Mouse (Mus musculus): Measurements from ENCODE around the gene Aak1.
A peak's percentile ranks its signal among the peaks of the same experiment; 100 is the strongest.
"Not testable (repeated sequence)": the region's sequence is repeated elsewhere in the genome, so short reads cannot be mapped to it uniquely, and the experiment has no call there.

The Aak1 gene

DNA sequence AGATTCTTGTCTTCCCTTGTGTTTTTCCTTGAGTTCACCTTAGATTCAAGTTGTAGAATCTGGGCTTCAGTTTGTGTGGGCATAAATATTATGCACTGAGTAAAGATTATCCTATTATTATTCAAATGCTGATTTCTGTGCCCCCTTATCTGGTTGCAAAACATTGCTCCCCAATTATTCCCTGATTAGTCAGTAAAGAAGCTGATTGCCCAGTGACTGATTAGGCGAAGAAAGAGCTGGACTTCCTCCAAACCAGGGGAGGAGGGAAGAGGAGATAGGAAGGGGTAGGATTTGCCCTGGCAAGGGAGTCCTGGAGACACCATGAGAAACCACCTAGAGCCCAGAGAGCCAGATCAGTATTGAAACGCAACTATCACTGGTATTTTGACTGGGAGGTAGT, 154.8 kb downstream of the Aak1 start:
- DNase-seq (ENCODE audit: extremely low read depth, insufficient read length, low spot score): no peak

DNA sequence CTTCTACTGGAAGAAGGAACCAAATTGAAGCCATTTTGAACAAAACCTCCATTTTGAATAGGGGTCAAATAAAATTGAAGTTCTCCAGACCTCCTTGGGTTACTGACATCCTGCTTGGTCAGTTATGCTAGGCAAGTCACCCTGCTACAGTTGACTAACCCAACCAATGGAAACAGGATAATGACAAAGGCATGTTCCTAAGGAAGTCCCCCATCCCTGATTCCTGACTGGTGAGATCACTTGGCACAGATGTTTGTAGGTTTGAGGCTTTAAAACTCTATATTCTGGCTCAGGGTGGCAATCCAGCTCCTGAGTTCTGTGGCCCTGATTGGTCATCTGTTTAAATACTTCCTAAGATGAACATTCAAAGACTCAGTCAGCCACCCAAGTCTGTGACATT, 156.3 kb downstream of the Aak1 start:
- peak; percentile 74 for DNase-seq (ENCODE audit: extremely low read depth, insufficient read length, low spot score)

DNA sequence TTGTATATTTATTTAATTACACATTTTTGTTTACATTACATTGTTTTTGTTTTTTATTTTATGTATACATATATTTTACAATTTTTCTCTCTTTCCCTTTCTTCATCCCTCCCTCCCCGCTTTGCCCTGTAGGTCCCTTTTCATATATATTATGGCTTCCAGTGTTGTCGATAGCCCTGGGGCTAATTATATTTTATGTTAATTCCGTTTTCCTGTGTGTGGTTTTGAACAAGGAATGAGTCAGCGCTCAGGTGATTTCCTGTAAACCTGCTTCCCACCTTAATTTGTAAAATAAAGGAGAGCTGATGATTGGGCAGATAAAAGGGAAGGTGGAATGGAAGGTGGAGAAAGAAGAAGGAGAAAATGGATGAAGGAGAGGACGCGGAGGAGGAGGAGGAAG, 159.6 kb downstream of the Aak1 start, which contains the start of gene Nfu1:
TSS of gene Nfu1 (plus strand) at position 350 of the 400 bp plus-strand sequence.
- DNase-seq (ENCODE audit: extremely low read depth, insufficient read length, low spot score): no peak

DNA sequence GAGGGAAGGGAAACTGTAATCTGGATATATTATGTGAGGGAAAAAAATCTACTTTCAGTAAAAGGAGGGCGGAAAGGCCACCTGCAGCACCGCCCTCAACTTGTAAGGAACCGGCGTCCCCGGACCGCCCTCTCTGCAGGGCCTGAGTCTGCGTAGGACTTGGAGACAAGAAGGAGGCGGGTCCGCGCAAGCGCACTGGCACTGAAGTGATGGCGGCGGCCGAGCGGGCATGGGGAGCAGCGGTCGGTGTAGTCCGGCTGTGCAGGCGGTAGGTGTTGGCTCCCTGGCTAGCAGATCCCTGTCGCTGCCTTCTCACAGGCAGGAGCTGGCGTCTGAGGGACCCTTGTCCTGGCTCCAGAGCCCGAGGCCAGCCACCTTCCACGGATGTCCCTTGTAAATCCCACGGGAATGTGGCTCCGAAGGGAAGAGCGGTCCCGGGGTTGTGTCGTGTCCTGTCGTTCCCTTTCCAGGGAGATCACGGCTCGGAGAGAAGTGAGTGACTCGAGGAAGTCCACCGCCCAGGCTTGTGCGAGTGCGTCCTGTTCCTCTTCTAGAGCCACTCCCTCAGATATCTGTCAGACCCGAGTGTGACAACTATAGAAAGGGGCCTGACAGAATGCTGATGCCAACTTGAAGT, 160.5 kb downstream of the Aak1 start:
- peak; percentile 89 for DNase-seq (ENCODE audit: extremely low read depth, insufficient read length, low spot score)

DNA sequence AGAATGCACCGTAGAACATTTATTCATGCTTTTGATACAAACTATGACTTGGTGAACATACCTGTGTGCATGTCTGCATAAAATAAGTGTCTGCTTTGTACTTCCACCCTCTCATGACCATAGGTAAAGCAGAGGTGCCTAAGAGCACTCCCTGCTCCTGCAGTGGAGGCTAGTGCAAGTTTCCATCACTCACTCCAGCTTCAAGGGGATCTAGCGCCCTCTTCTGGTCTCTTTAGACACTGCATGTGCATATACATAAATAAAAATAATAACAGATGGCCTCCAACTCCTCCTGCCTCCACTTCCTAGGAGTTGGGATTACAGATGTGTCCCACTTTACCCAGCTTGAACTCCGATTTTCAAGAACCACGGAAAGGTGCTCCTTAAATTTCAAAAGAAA, 167.6 kb downstream of the Aak1 start:
- no peak for DNase-seq (ENCODE audit: extremely low read depth, insufficient read length, low spot score)

DNA sequence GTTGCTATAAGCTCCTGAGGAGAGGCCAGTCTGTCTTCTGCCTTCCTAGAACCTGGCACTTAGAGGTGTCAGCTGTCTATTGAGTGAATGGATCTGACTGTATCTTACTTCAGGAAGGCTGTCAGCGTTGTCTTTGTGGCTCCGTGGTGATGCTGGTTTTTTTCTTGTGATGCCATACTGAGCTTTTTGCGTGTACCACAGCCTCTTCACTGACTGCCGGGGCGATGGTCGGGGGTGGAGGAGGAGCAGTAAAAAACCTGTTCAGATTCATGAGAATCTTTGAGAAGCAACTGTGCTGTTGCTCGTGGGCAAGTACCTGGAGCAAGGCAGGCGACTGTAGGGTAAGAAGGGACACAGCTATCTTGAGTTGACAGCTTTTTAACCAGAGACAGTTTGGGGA, 169.6 kb downstream of the Aak1 start:
- DNase-seq (ENCODE audit: extremely low read depth, insufficient read length, low spot score): no peak

DNA sequence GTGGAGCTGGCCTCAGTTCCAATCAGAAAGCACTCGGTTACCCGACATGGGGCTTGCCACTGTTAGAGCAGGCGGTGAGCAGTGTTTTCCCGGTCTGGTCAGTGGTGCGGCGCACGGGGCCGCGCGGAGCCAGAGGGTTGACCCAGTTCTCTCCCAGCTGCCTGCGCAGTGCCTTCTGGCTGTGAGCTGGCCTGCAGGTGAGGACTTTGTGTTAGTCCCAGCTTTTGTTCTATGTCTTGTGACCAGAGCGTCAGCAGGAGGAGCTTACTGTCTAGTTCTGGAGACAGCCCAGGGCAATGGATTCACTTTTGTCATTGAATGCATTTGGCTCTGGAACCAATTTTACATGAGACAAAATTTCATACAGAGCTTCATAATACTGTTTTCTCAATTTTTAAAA, 172.5 kb downstream of the Aak1 start:
- no peak for DNase-seq (ENCODE audit: extremely low read depth, insufficient read length, low spot score)

DNA sequence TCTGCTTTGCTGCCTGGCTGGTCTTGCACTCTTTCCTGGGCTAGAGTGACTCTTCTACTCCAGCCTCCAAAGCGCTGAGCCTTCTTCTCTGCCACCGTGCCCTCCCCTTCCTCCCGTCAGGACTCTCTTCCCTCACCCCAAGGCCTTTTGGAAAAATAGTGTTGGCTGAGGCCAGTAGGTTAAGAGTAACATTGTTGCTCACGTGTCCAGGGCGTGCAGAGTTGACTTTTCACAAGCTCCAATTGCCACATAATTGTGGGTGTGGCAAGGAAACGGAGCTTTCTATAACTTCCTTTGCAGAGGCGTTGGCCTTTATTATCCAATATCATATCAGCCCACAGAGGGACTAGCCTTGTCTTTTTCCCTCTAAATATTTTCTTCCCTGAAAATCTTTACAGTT, 177.7 kb downstream of the Aak1 start:
- no peak for DNase-seq (ENCODE audit: extremely low read depth, insufficient read length, low spot score)

DNA sequence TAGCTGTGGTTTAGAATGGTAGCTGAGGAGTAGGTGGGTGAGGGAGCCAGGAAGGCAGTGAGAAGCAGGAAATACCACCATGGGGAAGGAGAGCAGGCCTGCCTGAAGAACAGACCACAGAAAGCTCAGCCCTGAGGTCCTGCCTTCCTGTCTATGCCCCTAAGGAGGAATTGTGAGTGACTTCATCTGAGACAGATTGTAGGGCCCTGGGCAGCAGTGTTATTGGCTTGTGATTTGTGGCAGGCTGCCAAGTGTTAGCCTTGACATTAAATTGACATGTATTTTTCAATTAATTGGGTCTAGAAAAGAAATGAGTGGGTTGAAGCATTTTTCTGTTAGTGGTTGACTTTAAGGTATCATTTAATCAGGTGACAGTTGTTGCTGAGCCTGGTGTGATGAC, 179.6 kb downstream of the Aak1 start:
- no peak for DNase-seq (ENCODE audit: extremely low read depth, insufficient read length, low spot score)

DNA sequence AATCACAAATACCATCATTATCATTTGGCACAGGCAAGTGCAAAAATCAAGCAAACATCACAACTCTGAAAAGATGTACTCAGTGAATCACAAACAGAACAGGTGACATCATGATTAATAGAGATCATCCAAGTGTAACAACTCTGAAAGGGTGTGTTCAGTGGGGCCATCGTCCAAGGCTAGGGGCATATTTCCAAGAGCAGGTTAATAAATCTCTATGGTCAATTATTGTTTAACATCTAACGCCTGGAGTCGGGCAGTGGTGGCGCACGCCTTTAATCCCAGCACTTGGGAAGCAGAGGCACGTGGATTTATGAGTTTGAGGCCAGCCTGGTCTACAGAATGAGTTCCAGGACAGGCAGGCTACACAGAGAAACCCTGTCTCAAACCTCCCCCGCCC, 182.0 kb downstream of the Aak1 start:
- DNase-seq (ENCODE audit: extremely low read depth, insufficient read length, low spot score): not testable (repeated sequence)

DNA sequence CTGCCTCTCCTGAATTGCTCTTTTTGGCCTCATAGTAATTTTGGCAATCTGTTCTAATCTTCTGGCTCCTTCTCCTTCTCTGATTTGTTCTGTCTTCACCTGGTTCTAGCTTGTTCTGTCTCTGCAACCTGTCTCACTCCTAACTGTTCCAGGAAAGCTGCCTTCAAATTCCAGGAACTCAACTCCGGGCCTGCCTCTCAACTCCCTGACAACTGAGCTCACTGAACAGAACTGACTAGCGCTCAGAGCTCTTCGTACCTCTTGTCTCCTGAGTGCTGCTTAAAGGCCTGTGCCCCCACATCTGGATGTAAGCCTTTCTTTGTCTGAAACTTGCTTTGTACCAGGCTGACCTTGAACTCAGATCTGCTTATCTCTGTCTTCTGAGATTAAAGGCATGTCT, 183.1 kb downstream of the Aak1 start:
- no peak for DNase-seq (ENCODE audit: extremely low read depth, insufficient read length, low spot score)

DNA sequence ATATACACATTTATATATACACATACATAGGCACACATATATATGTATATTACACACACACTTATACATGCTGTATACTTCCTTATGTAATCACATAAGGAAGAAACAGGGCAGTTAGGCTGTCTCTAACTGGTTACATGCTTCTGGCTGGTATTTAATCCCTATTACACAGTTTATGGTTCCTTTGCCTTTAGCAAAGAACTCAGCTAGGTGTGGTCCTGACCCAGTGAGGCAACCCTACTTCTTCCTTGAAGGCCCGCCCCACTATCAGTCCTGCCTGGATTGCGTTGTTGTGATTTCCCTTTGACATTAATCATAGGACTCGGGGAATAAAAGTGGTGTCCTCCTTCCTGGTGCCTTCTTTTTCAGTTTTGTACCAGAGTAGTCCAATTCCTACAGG, 185.1 kb downstream of the Aak1 start:
- DNase-seq (ENCODE audit: extremely low read depth, insufficient read length, low spot score): no peak

DNA sequence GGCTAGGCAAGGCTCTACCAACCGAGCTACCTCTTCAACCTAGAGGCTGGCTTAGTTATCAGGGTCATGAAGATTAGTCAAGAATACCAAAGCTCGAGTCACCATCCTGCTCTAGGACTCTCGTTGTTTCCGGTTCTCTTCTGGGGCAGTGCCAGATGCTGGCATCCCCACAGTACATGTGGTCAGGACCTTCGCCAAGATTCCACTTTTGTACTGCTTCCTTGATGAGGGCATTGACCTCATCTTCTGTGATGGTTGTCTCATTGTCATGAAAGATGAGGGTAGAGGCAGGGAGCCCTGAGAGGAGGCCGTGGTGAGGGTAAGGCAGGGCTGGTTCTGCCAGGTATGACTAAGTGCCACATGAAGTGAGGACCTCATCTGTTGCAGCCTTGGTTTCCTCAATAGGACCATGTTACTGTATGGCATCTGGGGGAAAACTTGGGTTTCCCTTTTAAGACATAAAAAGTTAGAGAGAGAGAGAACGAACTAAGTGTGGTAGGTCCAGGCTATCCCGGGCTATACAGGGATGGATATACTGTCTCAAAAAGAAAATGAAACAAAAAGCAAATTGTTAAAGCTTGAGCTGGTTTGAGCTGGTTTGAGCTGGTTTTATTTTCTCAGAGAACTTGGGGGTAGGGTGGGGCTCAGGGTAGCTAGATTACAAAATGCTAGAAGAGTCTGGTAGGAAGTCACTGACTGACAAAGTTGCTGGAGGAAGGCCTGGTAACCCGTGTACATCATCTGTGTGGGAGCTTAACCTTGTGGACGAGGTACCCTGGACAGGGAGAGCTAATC, 188.7 kb downstream of the Aak1 start:
- peak; percentile 76 for DNase-seq (ENCODE audit: extremely low read depth, insufficient read length, low spot score)

DNA sequence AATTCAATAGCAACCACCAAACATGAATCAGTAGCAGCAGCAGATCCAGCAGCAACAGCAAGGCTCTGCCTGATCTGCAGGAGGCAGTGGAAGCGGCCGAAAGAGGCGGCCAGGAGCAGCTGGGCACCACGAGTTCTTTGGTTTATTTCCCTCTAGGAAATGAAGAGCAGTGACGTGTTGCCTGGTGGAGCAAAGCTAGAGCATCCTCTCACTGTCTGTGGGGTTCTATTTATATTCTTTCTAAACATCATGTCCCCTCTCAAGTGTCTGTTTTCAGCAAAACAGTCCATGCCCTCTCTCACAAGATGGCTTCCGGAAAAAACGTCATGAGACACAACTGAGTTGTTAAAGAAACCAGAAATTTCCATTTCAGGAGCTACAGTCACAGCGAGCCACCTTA, 189.8 kb downstream of the Aak1 start:
- no peak for DNase-seq (ENCODE audit: extremely low read depth, insufficient read length, low spot score)

DNA sequence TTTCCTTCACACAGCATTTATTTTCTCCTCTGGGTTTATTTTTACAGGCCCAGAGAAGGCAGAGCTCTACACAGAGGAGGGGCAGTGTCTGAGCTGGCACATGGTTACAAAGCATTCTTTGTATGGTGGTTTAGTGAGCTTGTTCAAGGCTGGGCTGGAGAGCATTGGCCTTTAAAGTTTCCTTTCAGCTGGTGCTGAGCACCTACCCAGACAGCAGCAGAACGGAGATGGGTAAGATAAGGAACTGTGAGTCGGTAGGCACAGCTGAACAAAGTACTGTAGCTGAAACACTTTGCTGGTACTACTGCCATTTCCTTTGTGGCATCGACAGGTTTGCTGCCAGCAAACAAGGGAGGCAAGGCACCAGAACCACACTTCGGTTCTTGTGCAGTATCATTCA, 191.7 kb downstream of the Aak1 start:
- DNase-seq (ENCODE audit: extremely low read depth, insufficient read length, low spot score): peak; percentile 49

DNA sequence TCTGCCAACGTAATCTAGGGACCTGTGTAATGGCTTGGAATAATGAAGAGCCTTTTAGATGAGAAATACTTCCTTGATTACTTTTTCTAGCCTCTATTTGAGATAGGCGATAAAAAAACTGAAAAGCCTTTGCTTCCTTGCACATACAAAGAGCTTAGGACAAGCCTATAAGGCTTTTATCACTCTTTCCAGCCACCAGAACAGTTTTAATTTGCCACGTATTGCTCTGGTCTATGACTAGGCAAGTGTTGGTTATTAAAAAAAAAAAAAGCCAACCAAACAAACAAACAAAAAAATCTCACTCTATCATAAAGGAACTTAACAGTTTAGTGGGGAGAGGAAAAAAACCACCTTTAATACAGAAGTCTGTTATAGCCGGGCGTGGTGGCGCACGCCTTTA, 192.1 kb downstream of the Aak1 start:
- no peak for DNase-seq (ENCODE audit: extremely low read depth, insufficient read length, low spot score)

DNA sequence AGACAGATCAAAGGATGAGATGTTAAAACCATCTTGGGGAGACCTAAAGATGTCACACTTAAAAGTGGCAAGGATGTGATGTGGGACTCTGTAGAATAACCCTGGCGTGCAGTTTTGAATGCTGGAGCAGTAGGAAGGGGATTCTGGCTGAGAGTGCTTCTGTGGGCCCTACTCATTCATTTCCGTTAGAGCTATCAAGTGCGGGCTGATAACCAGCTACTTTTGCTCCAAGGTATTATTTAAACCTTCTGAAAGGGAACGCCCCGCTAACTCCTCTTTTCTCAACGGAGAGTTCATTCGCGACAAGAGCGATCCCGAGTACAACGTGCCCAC, 192.7 kb downstream of the Aak1 start:
- no peak for DNase-seq (ENCODE audit: extremely low read depth, insufficient read length, low spot score)

DNA sequence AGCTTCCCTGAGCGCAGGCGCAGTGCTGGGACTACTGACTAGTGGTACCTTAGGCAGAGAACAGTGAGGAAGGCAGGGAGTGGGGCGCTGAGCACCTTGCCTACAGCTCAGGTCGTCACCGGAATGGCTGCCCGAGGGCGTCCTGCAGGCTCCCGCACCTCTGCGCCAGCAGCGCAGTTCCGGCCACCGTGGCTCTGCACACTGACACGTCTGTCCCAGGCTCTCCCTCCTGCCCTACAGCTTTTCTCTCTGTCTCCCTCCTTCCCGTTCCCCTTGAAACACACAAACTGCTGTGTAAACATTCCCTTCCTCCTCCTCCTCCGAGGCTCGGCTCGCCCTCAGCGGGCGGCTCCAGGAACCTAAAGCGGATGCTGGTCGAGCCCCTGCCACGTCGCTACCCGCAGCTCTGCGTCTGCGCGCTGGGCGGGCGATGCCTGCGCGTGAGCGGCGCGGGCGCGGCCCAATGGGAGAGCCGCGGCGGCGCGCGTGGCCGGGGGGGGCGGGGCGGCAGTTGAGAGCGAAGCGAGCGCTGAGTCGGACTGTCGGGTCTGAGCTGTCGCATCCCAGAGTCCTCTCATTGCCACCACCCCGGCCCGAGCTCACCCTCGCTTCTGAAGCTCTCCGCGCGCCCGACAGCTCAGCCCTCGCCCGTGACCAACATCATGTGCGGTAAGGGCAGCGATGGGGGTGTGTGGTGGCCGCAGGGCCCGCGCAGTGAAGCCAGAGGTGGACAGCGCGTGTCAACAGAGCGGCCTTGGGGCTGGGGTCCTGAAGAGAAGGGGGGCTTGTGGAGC, 193.2 kb downstream of the Aak1 start, which contains the start of gene Gfpt1:
TSS of gene Gfpt1 (plus strand) at position 510 of the 794 bp plus-strand sequence.
- peak; percentile 93 for DNase-seq (ENCODE audit: extremely low read depth, insufficient read length, low spot score)

DNA sequence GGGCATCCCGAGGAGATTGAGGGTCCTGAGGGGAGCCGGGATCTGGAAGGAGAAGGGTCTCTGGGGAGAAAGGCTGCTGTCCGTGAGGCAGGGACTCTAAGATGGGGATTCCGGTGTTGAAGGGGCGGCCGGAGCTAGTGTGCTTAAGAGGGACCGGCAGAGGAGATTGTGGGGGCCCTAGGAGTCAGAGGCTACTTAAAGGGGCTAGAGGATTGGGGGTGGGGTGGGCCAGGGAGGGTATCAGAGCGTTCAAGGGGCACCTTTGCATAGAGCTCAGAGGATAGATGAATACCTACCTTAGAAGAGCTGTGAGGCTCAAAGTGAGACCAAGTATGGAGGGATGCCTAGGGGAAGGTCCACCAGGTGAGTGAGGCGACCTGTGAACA, 193.8 kb downstream of the Aak1 start:
- no peak for DNase-seq (ENCODE audit: extremely low read depth, insufficient read length, low spot score)

DNA sequence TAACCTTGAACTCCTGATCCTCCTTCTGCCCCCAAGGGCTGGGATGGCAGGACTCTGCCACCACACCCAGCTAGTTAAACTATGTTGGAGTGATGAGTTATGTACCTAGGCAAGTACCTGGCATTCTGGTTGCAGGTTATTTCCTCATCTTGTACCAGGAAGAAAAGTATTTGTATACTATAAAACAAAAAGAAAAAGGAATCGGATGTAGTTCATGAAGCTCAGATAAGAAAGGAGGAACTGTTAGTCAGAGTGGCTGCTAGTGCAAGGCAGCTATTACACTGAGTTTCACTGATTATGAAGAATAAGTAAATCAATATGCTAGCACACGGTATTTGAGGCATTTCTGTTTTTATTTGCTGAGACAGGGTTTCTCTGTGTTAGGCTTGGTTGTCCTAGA, 195.6 kb downstream of the Aak1 start:
- no peak for DNase-seq (ENCODE audit: extremely low read depth, insufficient read length, low spot score)

DNA sequence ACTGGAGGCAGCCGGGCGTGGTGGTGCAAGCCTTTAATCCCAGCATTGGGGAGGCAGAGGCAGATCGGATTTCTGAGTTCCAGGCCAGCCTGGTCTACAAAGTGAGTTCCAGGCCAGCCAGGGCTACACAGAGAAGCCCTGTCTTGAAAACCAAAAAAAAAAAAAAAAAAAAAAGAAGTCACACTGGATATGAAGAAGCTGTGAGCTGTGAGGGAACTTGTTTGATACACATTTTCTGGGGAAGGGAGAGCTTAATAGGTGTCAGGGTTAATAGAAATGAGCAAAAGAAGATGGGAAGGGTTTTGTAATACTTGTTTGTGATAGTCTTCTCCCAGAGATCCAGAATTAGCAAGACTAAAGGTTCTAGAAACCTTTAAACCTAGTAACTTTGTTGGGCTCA, 196.2 kb downstream of the Aak1 start:
- no peak for DNase-seq (ENCODE audit: extremely low read depth, insufficient read length, low spot score)

DNA sequence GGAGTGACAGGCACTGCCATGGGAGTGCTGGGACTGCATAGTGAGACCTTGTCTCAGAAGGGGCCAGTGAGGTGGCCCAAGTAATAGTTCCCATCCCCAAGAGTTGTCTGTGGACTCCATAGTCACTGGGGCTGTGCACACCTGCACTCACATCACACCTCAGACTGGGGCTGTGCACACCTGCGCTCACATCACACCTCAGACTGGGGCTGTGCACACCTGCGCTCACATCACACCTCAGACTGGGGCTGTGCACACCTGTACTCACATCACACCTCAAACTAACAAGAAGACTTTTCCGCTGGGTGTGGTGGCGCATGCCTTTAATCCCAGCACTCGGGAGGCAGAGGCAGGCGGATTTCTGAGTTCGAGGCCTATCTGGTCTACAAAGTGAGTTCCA, 199.4 kb downstream of the Aak1 start:
- not testable (repeated sequence) for DNase-seq (ENCODE audit: extremely low read depth, insufficient read length, low spot score)

Measured in 3134 (cell line).